Mouse (Mus musculus) subcutaneous adipose tissue, adult 2 months (tissue): ENCODE data around the gene Epha10. TPM values are rescaled to one million over a fixed set of nuclear protein-coding genes. Genes with fewer than 3 reads are reported as not detected.

Experiments used
- polyA plus RNA-seq: library from polyadenylated mRNA; depleted of rRNA; stranded (reverse); fragments of >200 nt; gene quantifications from 2 replicates; pipeline ENCODE4 v1.2.3, GENCODE M21; 2012; ENCODE audit warnings: low replicate concordance; rRNA removed

Epha10 gene
- polyA plus RNA-seq = not detected in 2 replicates

DNA sequence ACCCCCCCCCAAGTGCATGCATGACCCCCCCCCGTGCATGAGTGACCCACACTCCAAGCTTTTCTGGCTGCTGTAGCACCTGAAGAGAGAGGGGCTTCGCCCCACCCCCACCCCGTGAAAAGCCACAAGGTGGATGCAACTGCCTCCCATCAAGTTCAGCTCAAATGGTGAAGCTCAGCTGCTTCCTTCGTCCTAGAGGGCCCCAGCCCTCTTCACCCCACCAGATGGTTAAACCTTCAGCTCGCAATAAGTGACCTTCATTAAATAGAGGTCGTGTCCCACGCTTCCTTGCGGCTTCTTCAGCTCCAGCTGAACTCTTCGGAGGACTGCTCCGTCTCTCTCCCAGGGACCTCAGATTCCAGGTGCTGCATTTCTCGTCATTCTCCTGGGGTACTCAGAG is at the start of gene Epha10:
Gene Epha10 (plus strand): TSS at position 301 of the 400 bp plus-strand sequence.

DNA sequence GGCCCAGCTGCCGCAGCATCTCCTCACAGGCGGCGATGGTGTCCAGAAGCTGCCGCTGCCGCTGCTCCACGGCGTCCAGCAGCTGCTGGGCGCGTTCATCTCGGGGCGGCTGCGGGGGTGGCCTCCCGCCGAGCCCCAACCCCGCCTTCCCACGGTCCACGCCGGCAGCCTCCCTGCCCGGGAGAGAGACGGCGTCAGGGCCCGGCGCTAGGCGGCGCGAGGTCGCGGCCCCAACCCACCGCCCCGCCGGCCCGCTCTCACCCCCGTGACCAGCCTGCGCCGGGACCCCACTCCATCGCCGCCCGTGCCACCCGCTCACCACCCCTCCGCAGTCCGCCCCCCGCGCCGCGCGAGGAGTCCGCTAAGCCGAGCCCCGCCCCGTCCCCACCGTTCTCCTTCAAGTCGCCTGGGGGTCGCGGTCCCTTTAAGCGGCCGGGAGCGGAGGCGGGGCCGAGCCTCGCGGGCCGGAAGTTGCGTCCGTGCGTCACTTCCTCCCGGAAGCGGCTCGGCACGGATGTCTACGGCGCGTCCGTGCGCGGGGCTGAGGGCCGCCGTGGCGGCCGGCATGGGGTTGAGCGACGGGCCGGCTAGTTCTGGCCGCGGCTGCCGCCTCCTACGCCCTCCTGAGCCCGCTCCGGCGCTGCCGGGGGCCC is 30.3 kb upstream of the Epha10 start, which contains the start of gene Yrdc:
Gene Yrdc (plus strand): TSS at position 419 of the 653 bp plus-strand sequence.

DNA sequence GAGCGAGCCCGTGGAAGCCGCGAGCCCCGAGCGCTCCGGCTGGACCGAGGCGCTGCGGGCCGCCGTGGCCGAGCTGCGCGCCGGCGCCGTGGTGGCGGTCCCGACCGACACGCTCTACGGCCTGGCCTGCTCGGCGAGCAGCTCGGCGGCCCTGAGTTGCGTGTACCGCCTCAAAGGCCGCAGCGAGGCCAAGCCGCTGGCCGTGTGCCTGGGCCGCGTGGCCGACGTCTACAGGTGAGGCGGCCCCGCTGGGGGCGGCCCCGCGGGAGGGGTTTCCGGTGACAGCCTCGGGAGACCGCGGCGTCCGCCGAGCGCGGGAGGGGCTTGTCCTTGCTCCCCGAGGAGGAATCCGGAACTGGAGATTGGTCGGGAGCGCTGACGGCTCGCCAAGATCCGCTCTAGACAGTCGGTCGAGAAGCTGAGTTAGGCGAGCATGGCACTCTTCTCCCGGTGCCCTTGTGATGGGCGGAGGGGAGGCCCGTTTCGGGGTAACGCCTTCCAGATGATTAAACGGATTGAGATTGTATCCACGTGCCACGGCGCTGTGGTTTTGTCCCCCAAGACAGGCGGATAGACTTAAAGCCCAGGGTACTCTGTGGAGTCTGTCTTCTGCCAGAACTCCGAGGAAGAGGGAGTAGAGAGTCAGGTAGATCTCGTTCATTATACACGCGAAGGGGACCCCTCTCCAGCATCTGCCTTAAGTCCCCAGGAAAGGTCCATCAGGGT is 29.6 kb upstream of the Epha10 start, which contains the start of gene 1110065P20Rik:
Gene 1110065P20Rik (minus strand): TSS at position 264 of the 726 bp plus-strand sequence.

DNA sequence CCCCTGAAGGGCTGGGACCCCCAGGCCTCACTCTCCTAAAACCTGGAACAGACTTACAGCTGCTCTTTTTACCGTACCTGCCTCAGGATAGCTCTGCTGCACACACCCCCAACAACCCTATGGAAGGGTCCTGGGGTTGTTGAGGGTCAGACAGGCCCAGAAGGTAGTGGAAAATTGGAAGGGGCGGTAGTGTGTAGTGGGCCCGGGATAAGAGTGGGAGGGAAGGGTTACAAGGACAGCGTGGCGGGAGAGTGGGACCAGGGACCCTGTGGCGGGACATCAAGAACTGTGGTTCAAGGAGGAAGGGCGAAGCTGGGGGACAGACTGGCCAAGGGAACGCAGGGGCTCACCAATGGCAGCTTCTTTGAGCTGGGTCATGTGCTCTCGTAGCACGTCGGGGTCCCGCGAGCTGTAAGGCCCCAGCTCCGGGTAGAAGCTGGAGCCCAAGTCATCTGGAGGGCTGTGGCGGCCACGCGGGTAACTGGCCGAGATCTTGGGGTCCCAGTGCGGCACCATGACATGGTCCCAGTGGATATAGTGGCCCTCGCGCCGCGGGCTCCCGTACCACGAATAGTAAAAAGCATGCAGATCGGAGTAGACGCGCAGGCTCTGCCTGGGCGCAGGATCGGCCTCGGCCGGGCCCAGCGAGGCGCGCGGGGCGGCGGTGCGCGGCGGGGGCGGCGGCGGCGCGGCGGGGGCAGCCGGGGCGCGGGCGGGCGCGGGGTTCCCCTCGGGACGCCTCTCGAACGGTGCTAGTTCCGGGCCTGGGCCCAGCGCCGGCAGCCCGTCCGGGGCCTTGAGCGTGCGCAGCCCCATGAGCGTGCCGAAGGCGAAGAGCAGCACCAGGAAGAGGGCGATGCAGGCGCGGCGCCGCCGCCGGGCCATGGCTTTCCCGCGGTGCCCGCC is 19.2 kb upstream of the Epha10 start, which contains the start of gene Maneal:
Gene Maneal (minus strand): TSS at position 889 of the 906 bp plus-strand sequence.

DNA sequence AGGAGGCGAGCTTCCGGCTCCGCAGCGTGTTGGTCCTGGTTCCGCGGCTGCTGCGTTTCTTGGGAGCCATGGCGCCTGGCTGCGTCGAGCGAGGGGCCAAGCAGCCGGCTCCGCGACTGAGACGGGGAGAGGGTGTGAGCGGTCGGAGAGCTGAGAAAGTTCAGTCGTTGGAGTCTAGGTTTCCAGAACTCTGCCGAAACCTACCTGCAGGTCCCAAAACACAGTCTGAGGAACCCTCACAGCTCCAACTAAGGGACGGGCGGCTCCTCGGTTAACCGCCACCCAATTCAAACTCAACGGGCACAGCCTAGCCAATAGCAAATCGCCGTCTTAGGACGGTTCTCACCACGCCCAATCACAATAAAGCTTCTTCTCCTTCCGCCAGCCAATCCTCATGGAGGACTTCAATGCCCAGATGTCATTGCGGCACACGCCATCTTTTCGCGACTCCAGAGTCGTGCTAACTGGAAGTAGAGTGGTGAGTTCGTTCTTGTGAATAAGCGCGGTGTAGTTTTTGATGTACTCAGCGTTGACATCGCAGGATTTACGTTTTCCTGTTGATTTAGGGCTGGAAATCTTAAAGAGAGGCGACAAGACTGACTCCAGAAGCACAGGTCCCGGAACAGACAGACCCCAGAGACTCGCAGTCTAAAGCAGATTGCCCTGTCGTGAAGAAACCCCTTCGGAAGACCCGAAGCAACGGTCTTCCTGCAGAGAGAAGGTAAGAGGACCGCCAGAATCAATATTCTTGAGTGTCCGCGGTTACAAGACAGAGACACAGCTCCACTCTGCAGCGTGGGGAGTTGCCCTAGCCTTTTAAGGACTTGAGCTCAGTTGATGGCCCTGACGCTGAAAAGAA is 56.1 kb downstream of the Epha10 start, which contains the start of gene 9930104L06Rik:
Gene 9930104L06Rik (plus strand): TSS at position 436 of the 859 bp plus-strand sequence.

DNA sequence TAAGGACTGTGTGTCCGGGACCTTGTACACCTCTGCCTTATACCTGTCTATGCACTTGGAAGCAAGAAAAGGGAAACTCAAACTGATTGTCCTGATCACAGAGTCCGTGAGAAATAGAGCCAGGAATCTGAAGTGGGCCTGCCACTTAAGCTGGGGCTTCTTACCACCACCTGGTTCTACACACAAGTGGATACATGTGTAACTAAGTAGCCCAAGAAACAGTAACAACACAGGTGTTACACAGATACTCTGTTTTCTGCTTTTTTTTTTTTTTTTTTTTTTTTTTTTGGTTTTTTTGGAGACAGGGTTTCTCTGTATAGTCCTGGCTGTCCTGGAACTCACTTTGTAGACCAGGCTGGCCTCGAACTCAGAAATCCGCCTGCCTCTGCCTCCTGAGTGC is 58.5 kb downstream of the Epha10 start, which contains the start of gene Cdca8:
Gene Cdca8 (minus strand): TSS at position 101 of the 400 bp plus-strand sequence.

Other genes with a start within 250 kb of the Epha10 start
- gene Pou3f1, start 224.1 kb upstream of the Epha10 start, polyA plus RNA-seq = 0.08 and 0.10 TPM in 2 replicates
- 5.7 and 7.9 TPM in 2 replicates for gene Utp11, start 187.3 kb upstream of the Epha10 start, polyA plus RNA-seq
- 10.4 and 24.3 TPM in 2 replicates for gene Fhl3, start 180.2 kb upstream of the Epha10 start, polyA plus RNA-seq
- 10.4 and 20.9 TPM in 2 replicates for gene Sf3a3, start 166.1 kb upstream of the Epha10 start, polyA plus RNA-seq
- 34.5 and 37.7 TPM in 2 replicates for gene Inpp5b, start 139.0 kb upstream of the Epha10 start, polyA plus RNA-seq
- gene Mtf1, start 78.8 kb upstream of the Epha10 start, polyA plus RNA-seq = 5.5 and 7.6 TPM in 2 replicates
- 29.5 and 40.0 TPM in 2 replicates for gene Yrdc, start 30.2 kb upstream of the Epha10 start, polyA plus RNA-seq
- 43.1 and 59.2 TPM in 2 replicates for gene 1110065P20Rik, start 29.7 kb upstream of the Epha10 start, polyA plus RNA-seq
- 0.42 and 0.64 TPM in 2 replicates for gene Maneal, start 18.7 kb upstream of the Epha10 start, polyA plus RNA-seq
- gene 9930104L06Rik, start 56.1 kb downstream of the Epha10 start, polyA plus RNA-seq = 12.8 and 22.6 TPM in 2 replicates
- 2.0 and 11.9 TPM in 2 replicates for gene Cdca8, start 58.4 kb downstream of the Epha10 start, polyA plus RNA-seq
- 14.3 and 55.1 TPM in 2 replicates for gene Rspo1, start 105.5 kb downstream of the Epha10 start, polyA plus RNA-seq
- gene Gnl2, start 135.7 kb downstream of the Epha10 start, polyA plus RNA-seq = 22.1 and 37.0 TPM in 2 replicates
- gene Dnali1, start 184.8 kb downstream of the Epha10 start, polyA plus RNA-seq = 0.09 TPM in 1 of 2 replicates, not detected in the other
- gene Snip1, start 185.8 kb downstream of the Epha10 start, polyA plus RNA-seq = 6.0 and 12.0 TPM in 2 replicates
- gene Meaf6, start 204.2 kb downstream of the Epha10 start, polyA plus RNA-seq = 13.1 and 18.7 TPM in 2 replicates
- 8.9 and 14.0 TPM in 2 replicates for gene Zc3h12a, start 246.9 kb downstream of the Epha10 start, polyA plus RNA-seq